Mouse (Mus musculus) liver, postnatal 0 days (tissue): ENCODE measurements at regions not wholly inside any gene's neighbourhood (a gene's known extent, or its start where the extent isn't known, plus 50 kb on each side); places are given as distances from the start of the nearest gene placed in this dataset.
"Not testable (repeated sequence)": the region's sequence is repeated elsewhere in the genome, so short reads cannot be mapped to it uniquely, and the experiment has no call there.

Experiments used
- ATAC-seq: fragments of 200-750 bp; cut with Nextera tagmentation; 2 replicates; pipeline ENCODE4 v1.8.0; 2017; ENCODE audit warnings: mild to moderate bottlenecking, moderate library complexity
- DNase-seq: peaks from one replicate; pipeline ENCODE4 v3.0.0-alpha.2; 2016
- H3K27ac ChIP-seq: fragments of 300-500 bp; sonication (generic); 2 replicates; pipeline ENCODE4 v1.5.1; 2014; ENCODE audit warnings: antibody characterized with exemption, moderate library complexity, mild to moderate bottlenecking, low read depth
- H3K27me3 ChIP-seq: fragments of 300-500 bp; sonication (generic); 2 replicates; pipeline ENCODE4 v1.6.1; 2014; ENCODE audit warnings: low read length, control low read depth, mixed read lengths; ENCODE audit not compliant: insufficient read depth
- H3K36me3 ChIP-seq: fragments of 300-500 bp; sonication (generic); replicated peaks from 2 replicates; pipeline ENCODE4 v1.6.1; 2014; ENCODE audit warnings: mild to moderate bottlenecking, control low read depth, low read length, moderate library complexity, mixed read lengths; ENCODE audit not compliant: insufficient read depth
- H3K4me1 ChIP-seq: fragments of 300-500 bp; sonication (generic); 2 replicates; pipeline ENCODE4 v1.6.1; 2014; ENCODE audit warnings: antibody characterized with exemption, mild to moderate bottlenecking, control low read depth; ENCODE audit not compliant: insufficient read depth
- H3K4me2 ChIP-seq: fragments of 300-500 bp; sonication (generic); 2 replicates; pipeline ENCODE4 v1.6.1; 2014; ENCODE audit warnings: low read depth, mild to moderate bottlenecking, low read length, moderate library complexity, mixed read lengths
- H3K4me3 ChIP-seq: fragments of 300-500 bp; sonication (generic); 2 replicates; pipeline ENCODE4 v1.5.1; 2014; ENCODE audit warnings: low read depth, low read length
- H3K9ac ChIP-seq: fragments of 300-500 bp; sonication (generic); replicated peaks from 2 replicates; pipeline ENCODE4 v1.6.1; 2014; ENCODE audit warnings: mild to moderate bottlenecking, moderate library complexity
- H3K9me3 ChIP-seq: fragments of 300-500 bp; sonication (generic); 2 replicates; pipeline ENCODE4 v1.6.1; 2016; ENCODE audit warnings: mild to moderate bottlenecking, control low read depth, low read length, mixed read lengths
- WGBS: fragments of 180-500 bp; shearing (Covaris S2); extraction: QIAGEN DNeasy Blood & Tissue Kit; methylation state at CpG from one replicate; pipeline ENCODE4 v1.1.7; 2014; ENCODE audit not compliant: insufficient replicate concordance; 5-methylcytosine and 5-hydroxymethylcytosine counted together

DNA sequence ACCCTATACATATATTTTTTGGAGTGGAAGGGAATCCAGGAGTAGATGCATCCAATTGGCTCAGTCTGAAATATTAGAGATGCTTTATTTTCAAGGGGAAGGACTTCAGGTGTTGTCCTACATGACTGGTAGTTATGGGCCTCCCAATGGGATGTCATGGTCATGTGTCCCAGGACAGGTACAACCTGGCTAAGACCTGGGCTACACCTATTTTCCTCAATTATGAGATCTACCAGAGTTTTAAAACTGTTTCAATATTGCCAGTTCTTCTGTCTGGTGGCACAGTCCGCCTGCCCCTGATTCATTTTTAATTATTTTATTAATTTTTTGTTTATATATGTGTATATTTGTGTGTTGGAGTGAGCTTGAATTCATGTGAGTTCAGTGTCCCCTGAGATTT, 481.6 kb upstream of the 9530002B09Rik start:
- not testable (repeated sequence) for H3K9me3 ChIP-seq, H3K27ac ChIP-seq, H3K36me3 ChIP-seq, H3K9ac ChIP-seq, H3K4me1 ChIP-seq, H3K4me3 ChIP-seq, H3K4me2 ChIP-seq, H3K27me3 ChIP-seq, ATAC-seq
- 38% methylated on average over 1 of the region's 1 CpGs for WGBS
- DNase-seq: peak; percentile 5

DNA sequence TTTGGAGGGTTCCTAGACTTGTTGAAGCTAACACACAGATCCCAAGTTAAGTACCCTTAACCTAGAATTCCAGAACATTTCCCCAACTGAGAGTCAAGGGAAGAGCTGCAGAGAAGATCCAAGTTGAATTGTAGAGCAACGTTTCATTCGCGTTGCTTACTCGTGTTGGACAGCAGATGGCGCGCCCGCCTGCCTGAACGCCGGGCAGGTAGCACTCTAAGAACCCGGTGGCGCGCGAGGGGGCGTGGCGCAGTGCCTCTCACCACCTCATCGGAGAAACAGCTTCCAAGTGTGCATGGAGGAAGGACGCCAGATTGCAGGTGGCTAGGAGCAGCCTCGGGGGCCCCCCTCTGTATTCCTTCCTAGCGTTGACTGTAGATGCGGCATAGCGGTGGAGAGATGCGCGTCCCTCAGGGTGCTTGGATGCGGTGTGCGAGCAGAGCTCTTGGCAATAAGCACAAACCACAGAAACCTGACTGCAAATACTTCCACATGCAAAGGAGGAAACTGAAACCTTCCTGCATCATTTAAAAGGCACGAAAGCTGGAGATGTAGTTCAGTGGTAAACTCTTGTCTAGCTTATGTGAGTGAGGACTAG, 440.8 kb upstream of the 9530002B09Rik start:
- not testable (repeated sequence) for H3K4me2 ChIP-seq, ATAC-seq, H3K9me3 ChIP-seq, H3K9ac ChIP-seq, DNase-seq, H3K4me3 ChIP-seq, H3K4me1 ChIP-seq, H3K27ac ChIP-seq, H3K27me3 ChIP-seq, H3K36me3 ChIP-seq
- no CpG with 5 or more reads among the region's 26 CpGs for WGBS
